Mouse (Mus musculus): ENCODE measurements at regions not wholly inside any gene's neighbourhood (a gene's known extent, or its start where the extent isn't known, plus 50 kb on each side); places are given as distances from the start of the nearest gene placed in this dataset.
"Not testable (repeated sequence)": the region's sequence is repeated elsewhere in the genome, so short reads cannot be mapped to it uniquely, and the experiment has no call there.

- no peak overlapping the region for H3K4me2 ChIP-seq (replicated peaks; ENCODE audit: low read depth, low read length)
- WGBS: 92% methylated on average over 9 of the region's 9 CpGs
- ATAC-seq: no peak
- H3K9me3 ChIP-seq (ENCODE audit: low read length): no peaks in the 10 kb centered on the region
- H3K9ac ChIP-seq (replicated peaks; ENCODE audit: low read depth): no peak overlapping the region
- H3K27ac ChIP-seq (ENCODE audit: low read length): no peak overlapping the region
- H3K4me1 ChIP-seq (ENCODE audit: insufficient read depth, low read depth, low read length): no peaks in the 10 kb centered on the region; the same call in 1 of the 2 replicates
- no peak for DNase-seq (ENCODE audit: low spot score)
- TF ChIP-seq CTCF (IDR thresholded peaks at IDR 0.05) (no peak), EP300 (IDR thresholded peaks at IDR 0.05) (no peak)
- no peak overlapping the region for H3K4me3 ChIP-seq (ENCODE audit: low read depth, low read length)
- no peaks in the 10 kb centered on the region for H3K36me3 ChIP-seq (ENCODE audit: insufficient read depth, low read length)
- no peaks in the 10 kb centered on the region for H3K27me3 ChIP-seq (replicated peaks; ENCODE audit: insufficient read depth, low read length)
Measured at GRCm38 (mm10) chr17:29435345-29436006, 55.1 kb upstream of the Pim1 start.

GRCm38 (mm10) chr17:29436484-29436870 is 54.1 kb upstream of the Pim1 start:
- Histone ChIP-seq H3K27ac (ENCODE audit: low read length) (peak overlapping the region; percentile 77), H3K4me2 (replicated peaks; ENCODE audit: low read depth, low read length) (peak overlapping the region; percentile 62; the same call in 1 of the 2 replicates), H3K4me3 (ENCODE audit: low read depth, low read length) (peak overlapping the region; percentile 29; the same call in 1 of the 2 replicates)
- H3K27me3 ChIP-seq (replicated peaks; ENCODE audit: insufficient read depth, low read length); H3K9me3 ChIP-seq (ENCODE audit: low read length); H3K9ac ChIP-seq (replicated peaks; ENCODE audit: low read depth); ATAC-seq; H3K4me1 ChIP-seq (ENCODE audit: insufficient read depth, low read depth, low read length); DNase-seq (ENCODE audit: low spot score); H3K36me3 ChIP-seq (ENCODE audit: insufficient read depth, low read length): not testable (repeated sequence)
- 76% methylated on average over 8 of the region's 9 CpGs for WGBS

GRCm38 (mm10) chr17:29436871-29437534 is 53.5 kb upstream of the Pim1 start:
- peak; percentile 89 for DNase-seq (ENCODE audit: low spot score)
- 3% methylated on average over 35 of the region's 36 CpGs for WGBS
- H3K4me3 ChIP-seq (ENCODE audit: low read depth, low read length): peak overlapping the region; percentile 29
- H3K4me1 ChIP-seq (ENCODE audit: insufficient read depth, low read depth, low read length): peaks cover 6% of the 10 kb centered on the region; the same call in 1 of the 2 replicates
- no peaks in the 10 kb centered on the region for H3K9me3 ChIP-seq (ENCODE audit: low read length)
- ATAC-seq: peak; percentile 85
- peak overlapping the region; percentile 77 for H3K27ac ChIP-seq (ENCODE audit: low read length)
- H3K27me3 ChIP-seq (replicated peaks; ENCODE audit: insufficient read depth, low read length): no peaks in the 10 kb centered on the region
- H3K9ac ChIP-seq (replicated peaks; ENCODE audit: low read depth): peak overlapping the region; percentile 39
- no peaks in the 10 kb centered on the region for H3K36me3 ChIP-seq (ENCODE audit: insufficient read depth, low read length)
- TF ChIP-seq CTCF (IDR thresholded peaks at IDR 0.05): no peak
- no peak for TF ChIP-seq EP300 (IDR thresholded peaks at IDR 0.05)
- peak overlapping the region; percentile 62 for H3K4me2 ChIP-seq (replicated peaks; ENCODE audit: low read depth, low read length)

GRCm38 (mm10) chr17:29437535-29438324 is 52.8 kb upstream of the Pim1 start:
- no peak for ATAC-seq
- Histone ChIP-seq H3K36me3 (ENCODE audit: insufficient read depth, low read length) (no peaks in the 10 kb centered on the region), H3K9ac (replicated peaks; ENCODE audit: low read depth) (peak overlapping the region; percentile 39; the same call in 1 of the 2 replicates), H3K4me3 (ENCODE audit: low read depth, low read length) (peak overlapping the region; percentile 29), H3K27ac (ENCODE audit: low read length) (peak overlapping the region; percentile 77), H3K4me1 (ENCODE audit: insufficient read depth, low read depth, low read length) (peaks cover 11% of the 10 kb centered on the region; the same call in 1 of the 2 replicates), H3K27me3 (replicated peaks; ENCODE audit: insufficient read depth, low read length) (no peaks in the 10 kb centered on the region), H3K4me2 (replicated peaks; ENCODE audit: low read depth, low read length) (peak overlapping the region; percentile 62), H3K9me3 (ENCODE audit: low read length) (no peaks in the 10 kb centered on the region)
- 20% methylated on average over 16 of the region's 16 CpGs for WGBS
- peak; percentile 63 for DNase-seq (ENCODE audit: low spot score)
- no peak for TF ChIP-seq CTCF (IDR thresholded peaks at IDR 0.05)
- no peak for TF ChIP-seq EP300 (IDR thresholded peaks at IDR 0.05)

GRCm38 (mm10) chr17:29438347-29439235 is 52.0 kb upstream of the Pim1 start:
- TF ChIP-seq CTCF (IDR thresholded peaks at IDR 0.05): no peak
- TF ChIP-seq EP300 (IDR thresholded peaks at IDR 0.05): peak; percentile 28
- Histone ChIP-seq H3K27ac (ENCODE audit: low read length) (0 out of 2 replicates have a peak overlapping the region, but pooled peaks have one; percentile 77), H3K9ac (replicated peaks; ENCODE audit: low read depth) (no peak overlapping the region), H3K27me3 (replicated peaks; ENCODE audit: insufficient read depth, low read length) (no peaks in the 10 kb centered on the region), H3K4me3 (ENCODE audit: low read depth, low read length) (peak overlapping the region; percentile 10; the same call in 1 of the 2 replicates), H3K36me3 (ENCODE audit: insufficient read depth, low read length) (no peaks in the 10 kb centered on the region), H3K4me1 (ENCODE audit: insufficient read depth, low read depth, low read length) (peaks cover 11% of the 10 kb centered on the region; the same call in 1 of the 2 replicates), H3K4me2 (replicated peaks; ENCODE audit: low read depth, low read length) (peak overlapping the region; percentile 27; the same call in 1 of the 2 replicates), H3K9me3 (ENCODE audit: low read length) (no peaks in the 10 kb centered on the region)
- WGBS: 20% methylated on average over 17 of the region's 17 CpGs
- DNase-seq (ENCODE audit: low spot score) (peak; percentile 74), ATAC-seq (peak; percentile 34)

Measured in lung, postnatal 0 days (tissue).